Mouse (Mus musculus) liver, embryonic 16.5 days (tissue): Measurements from ENCODE around the gene Hspb1. TPM values are rescaled to one million over a fixed set of nuclear protein-coding genes. Genes with fewer than 3 reads are reported as not detected.

Source experiments
- ATAC-seq: fragments of 200-750 bp; cut with Nextera tagmentation; 2 replicates; pipeline ENCODE4 v1.8.0; 2017; ENCODE audit warnings: low read depth, mild to moderate bottlenecking, moderate number of reproducible peaks, moderate library complexity
- H3K27ac ChIP-seq: fragments of 300-500 bp; sonication (generic); 2 replicates; pipeline ENCODE4 v1.5.1; 2014; ENCODE audit warnings: mild to moderate bottlenecking, low read length
- H3K27me3 ChIP-seq: fragments of 300-500 bp; sonication (generic); 2 replicates; pipeline ENCODE4 v1.6.1; 2014; ENCODE audit warnings: low read depth, low read length, mixed read lengths; ENCODE audit not compliant: control insufficient read depth, insufficient read depth
- H3K36me3 ChIP-seq: fragments of 300-500 bp; sonication (generic); 2 replicates; pipeline ENCODE4 v1.6.1; 2014; ENCODE audit warnings: mild to moderate bottlenecking; ENCODE audit not compliant: control insufficient read depth, insufficient read depth
- H3K4me1 ChIP-seq: fragments of 300-500 bp; sonication (generic); 2 replicates; pipeline ENCODE4 v1.6.1; 2014; ENCODE audit warnings: low read depth, low read length, mixed read lengths; ENCODE audit not compliant: control insufficient read depth
- H3K4me2 ChIP-seq: fragments of 300-500 bp; sonication (generic); 2 replicates; pipeline ENCODE4 v1.6.1; 2014; ENCODE audit warnings: low read depth, low read length, mixed read lengths
- H3K4me3 ChIP-seq: fragments of 300-500 bp; sonication (generic); 2 replicates; pipeline ENCODE4 v1.5.1; 2014; ENCODE audit warnings: low read depth, mild to moderate bottlenecking, low read length
- H3K9ac ChIP-seq: fragments of 300-500 bp; sonication (generic); 2 replicates; pipeline ENCODE4 v1.6.1; 2014; ENCODE audit warnings: low read depth, low read length
- H3K9me3 ChIP-seq: fragments of 300-500 bp; sonication (generic); replicated peaks from 2 replicates; pipeline ENCODE4 v1.6.1; 2016; ENCODE audit warnings: low read length; ENCODE audit not compliant: control insufficient read depth
- WGBS: fragments of 180-500 bp; shearing (Covaris S2); extraction: QIAGEN DNeasy Blood & Tissue Kit; methylation state at CpG from one replicate; pipeline ENCODE4 v1.1.7; 2014; ENCODE audit not compliant: insufficient replicate concordance; 5-methylcytosine and 5-hydroxymethylcytosine counted together
- polyA plus RNA-seq: library from polyadenylated mRNA; unstranded; fragments of >200 nt; fragmentation: Nextera tagmentation; extraction: Ambion mirVana; gene quantifications from 2 replicates; pipeline ENCODE4 v1.2.1, GENCODE M21; 2015

The Hspb1 gene
- polyA plus RNA-seq, 1 experiment from 2014 or later = 19.9 TPM

DNA sequence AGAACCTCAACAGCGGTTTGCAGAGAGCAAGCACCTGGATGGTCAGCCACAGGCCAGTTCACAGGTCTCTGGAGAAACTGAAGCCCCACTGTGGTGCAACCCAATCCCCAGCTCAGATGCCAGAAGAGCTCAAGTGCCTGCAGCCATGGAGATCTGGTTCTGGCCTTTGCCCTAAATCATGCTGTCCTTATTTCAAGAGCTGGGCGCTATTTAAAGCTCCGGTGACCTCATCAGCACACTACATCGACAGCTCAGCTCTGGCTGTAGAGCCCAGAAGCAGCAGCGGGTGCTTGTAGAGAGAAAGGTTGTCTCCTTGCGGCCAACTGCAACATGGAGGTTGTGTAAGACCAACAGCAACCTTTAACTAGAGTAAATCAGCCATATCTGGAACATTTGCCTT, 26.4 kb downstream of the Hspb1 start:
- Histone ChIP-seq H3K36me3 (peaks cover 17% of the 10 kb centered on the region), H3K27me3 (no peaks in the 10 kb centered on the region), H3K9ac (no peak overlapping the region), H3K4me3 (no peak overlapping the region), H3K27ac (peak overlapping the region; percentile 52), H3K9me3 (no peaks in the 10 kb centered on the region), H3K4me1 (peaks cover 14% of the 10 kb centered on the region), H3K4me2 (no peak overlapping the region)
- peak; percentile 63 for ATAC-seq
- WGBS = 66% methylated on average over 6 of the region's 6 CpGs

DNA sequence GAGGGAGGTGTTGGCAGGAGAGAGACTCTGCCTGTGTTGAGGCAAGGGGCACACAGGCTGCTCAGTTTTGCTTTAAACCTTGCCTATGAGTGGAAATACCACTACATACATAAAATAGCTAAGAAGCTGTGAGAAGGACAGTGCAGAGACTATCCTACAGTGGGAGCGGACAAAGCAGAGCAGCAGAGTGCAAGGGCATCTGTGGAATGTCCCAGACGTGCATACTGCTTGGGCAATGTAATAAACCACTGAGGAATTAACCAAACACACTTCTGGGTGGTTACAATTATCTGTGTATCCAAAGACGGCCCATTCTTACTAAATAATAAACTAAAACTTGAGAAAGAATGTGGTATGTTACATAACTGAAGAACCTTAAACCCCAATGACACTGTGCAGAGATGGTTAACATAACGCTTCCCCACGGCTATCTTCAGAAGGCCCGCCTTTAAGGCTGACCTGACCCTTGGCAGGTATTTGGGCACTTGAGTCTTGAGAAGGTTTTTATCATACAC, 28.4 kb downstream of the Hspb1 start:
- H3K36me3 ChIP-seq = peaks cover 13% of the 10 kb centered on the region

DNA sequence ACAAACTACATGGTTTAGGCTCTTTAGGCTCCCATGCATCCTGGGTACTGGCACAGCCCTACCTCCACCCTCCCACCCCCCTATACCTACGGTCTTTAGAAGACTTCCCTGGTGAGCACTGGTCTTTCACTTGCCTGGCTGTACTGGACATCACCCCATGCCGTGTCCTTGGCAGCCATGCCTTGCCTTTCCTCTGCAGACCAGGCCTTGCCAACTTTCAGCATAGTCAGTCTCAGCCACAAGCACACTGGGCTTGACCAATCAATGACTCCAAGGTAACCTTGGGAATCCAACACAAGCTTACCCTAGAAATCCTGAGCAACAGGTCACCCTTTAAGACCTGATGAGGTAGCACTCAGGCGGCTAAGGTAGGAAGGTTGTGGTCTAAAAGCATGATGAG, 28.9 kb downstream of the Hspb1 start:
- Histone ChIP-seq H3K4me3 (no peak overlapping the region), H3K9ac (no peak overlapping the region), H3K9me3 (no peaks in the 10 kb centered on the region), H3K36me3 (peaks cover 8% of the 10 kb centered on the region), H3K4me1 (peaks cover 11% of the 10 kb centered on the region), H3K4me2 (no peak overlapping the region), H3K27ac (no peak overlapping the region), H3K27me3 (no peaks in the 10 kb centered on the region)
- ATAC-seq = no peak
- WGBS = 81% methylated on average over 3 of the region's 3 CpGs

More for the DNA sequence above, 28.4 kb downstream of the Hspb1 start:
- no peak overlapping the region for H3K27ac ChIP-seq
- no peak overlapping the region for H3K9ac ChIP-seq
- 76% methylated on average over 6 of the region's 6 CpGs for WGBS
- no peak overlapping the region for H3K4me2 ChIP-seq
- H3K27me3 ChIP-seq = no peaks in the 10 kb centered on the region
- H3K4me1 ChIP-seq = peaks cover 11% of the 10 kb centered on the region
- no peak overlapping the region for H3K4me3 ChIP-seq
- ATAC-seq = no peak
- no peaks in the 10 kb centered on the region for H3K9me3 ChIP-seq

DNA sequence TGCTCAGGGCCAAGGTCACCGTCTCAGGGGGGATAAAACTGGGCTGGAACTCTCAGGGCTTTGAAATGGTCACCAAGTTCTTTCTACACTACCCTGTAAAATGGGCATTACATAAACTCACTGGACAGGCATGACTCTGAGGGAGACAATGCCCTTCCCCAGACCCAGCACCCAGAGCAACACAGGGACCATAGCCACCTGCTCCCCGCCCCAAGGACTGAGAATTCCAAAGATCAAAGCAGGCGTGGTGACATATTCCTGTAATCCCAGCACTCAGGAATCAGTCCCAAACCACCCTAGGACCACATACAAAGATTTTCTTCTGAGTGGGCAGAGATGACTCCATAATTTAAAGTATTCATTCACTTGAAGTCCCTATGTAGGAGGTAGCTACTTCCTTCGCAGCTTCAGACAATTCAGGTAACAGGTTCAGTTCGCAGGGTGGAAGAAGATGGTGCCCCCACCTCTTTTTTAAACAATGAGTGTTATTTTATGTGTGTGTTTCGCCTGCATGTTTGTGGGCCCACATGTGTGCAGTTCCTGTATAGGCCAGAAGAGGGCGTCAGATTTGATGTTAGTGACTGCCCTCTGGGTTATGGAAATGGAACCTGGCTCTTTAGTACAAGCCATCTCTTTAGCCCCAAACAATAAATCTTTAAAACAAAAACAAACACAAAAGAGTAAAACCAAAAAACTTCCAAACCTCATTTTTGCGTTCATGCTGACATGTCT, 29.8 kb downstream of the Hspb1 start:
- H3K36me3 ChIP-seq = peaks cover 16% of the 10 kb centered on the region
- H3K4me1 ChIP-seq = peaks cover 11% of the 10 kb centered on the region
- H3K4me2 ChIP-seq = no peak overlapping the region
- no peaks in the 10 kb centered on the region for H3K9me3 ChIP-seq
- 79% methylated on average over 8 of the region's 8 CpGs for WGBS
- no peak overlapping the region for H3K9ac ChIP-seq
- H3K4me3 ChIP-seq = no peak overlapping the region
- H3K27ac ChIP-seq = no peak overlapping the region
- no peak for ATAC-seq
- no peaks in the 10 kb centered on the region for H3K27me3 ChIP-seq

DNA sequence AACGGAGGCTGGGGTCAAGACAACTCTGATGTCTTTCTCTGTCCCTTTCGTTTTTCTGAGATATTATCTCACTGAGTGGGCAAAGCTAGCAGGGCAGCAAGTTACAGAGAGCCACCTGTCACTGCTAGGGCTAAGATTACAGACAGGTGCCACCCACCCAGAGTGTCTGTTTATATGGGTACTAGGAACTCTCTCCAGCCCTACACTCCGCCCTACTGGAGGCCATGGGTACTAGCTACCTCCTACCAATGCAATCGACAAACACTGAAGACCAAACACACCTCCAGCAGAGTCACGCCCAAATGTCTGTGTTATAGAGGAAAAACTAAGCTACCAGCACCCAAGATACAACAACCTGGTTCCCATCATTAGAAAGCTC, 30.3 kb downstream of the Hspb1 start:
- 75% methylated on average over 5 of the region's 5 CpGs for whole genome bisulfite sequencing

GRCm38 (mm10) chr5:135918593-135918992, 30.9 kb downstream of the Hspb1 start:
- peaks cover 19% of the 10 kb centered on the region for H3K36me3 ChIP-seq
- peaks cover 6% of the 10 kb centered on the region for H3K4me1 ChIP-seq
- H3K9ac ChIP-seq = no peak overlapping the region
- H3K4me2 ChIP-seq = no peak overlapping the region
- no peak overlapping the region for H3K4me3 ChIP-seq
- H3K27ac ChIP-seq = no peak overlapping the region
- WGBS = 88% methylated on average over 5 of the region's 5 CpGs
- no peaks in the 10 kb centered on the region for H3K27me3 ChIP-seq
- no peaks in the 10 kb centered on the region for H3K9me3 ChIP-seq
- no peak for ATAC-seq

More for the DNA sequence above, 30.3 kb downstream of the Hspb1 start:
- Histone ChIP-seq H3K9ac (no peak overlapping the region), H3K4me3 (no peak overlapping the region), H3K36me3 (peaks cover 19% of the 10 kb centered on the region), H3K27ac (no peak overlapping the region), H3K9me3 (no peaks in the 10 kb centered on the region), H3K27me3 (no peaks in the 10 kb centered on the region), H3K4me1 (peaks cover 11% of the 10 kb centered on the region), H3K4me2 (no peak overlapping the region)
- no peak for ATAC-seq

- Histone ChIP-seq H3K9me3 (no peaks in the 10 kb centered on the region), H3K27me3 (no peaks in the 10 kb centered on the region), H3K36me3 (peaks cover 19% of the 10 kb centered on the region), H3K9ac (no peak overlapping the region), H3K4me2 (no peak overlapping the region), H3K27ac (no peak overlapping the region), H3K4me3 (no peak overlapping the region), H3K4me1 (no peaks in the 10 kb centered on the region; the same call in none of the 2 replicates)
- no peak for ATAC-seq
- 68% methylated on average over 3 of the region's 3 CpGs for WGBS
Measured at GRCm38 (mm10) chr5:135919902-135920301, 32.2 kb downstream of the Hspb1 start.

DNA sequence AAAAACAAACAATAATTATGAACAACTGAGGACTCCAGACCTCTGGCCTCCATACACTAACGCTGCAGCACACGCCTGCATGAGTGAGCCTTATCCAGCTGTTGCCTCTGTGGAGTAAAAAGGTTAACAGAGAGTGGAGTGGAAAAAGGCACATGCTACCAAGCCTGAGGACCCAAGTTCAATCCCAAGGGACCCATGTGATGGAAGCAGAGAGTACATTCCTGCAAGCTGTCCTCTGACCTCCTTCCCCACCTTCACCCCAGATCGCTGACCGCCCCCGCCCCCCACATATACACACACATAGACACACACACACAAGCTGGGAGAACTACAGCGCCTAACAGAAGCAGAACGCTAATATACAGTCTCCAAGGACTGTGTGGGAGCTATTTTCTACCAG, 36.2 kb downstream of the Hspb1 start:
- Histone ChIP-seq H3K4me2 (no peak overlapping the region), H3K27me3 (no peaks in the 10 kb centered on the region), H3K9ac (no peak overlapping the region), H3K4me1 (no peaks in the 10 kb centered on the region), H3K36me3 (peaks cover 14% of the 10 kb centered on the region), H3K9me3 (no peaks in the 10 kb centered on the region), H3K27ac (no peak overlapping the region), H3K4me3 (no peak overlapping the region)
- WGBS = 84% methylated on average over 7 of the region's 7 CpGs
- no peak for ATAC-seq

DNA sequence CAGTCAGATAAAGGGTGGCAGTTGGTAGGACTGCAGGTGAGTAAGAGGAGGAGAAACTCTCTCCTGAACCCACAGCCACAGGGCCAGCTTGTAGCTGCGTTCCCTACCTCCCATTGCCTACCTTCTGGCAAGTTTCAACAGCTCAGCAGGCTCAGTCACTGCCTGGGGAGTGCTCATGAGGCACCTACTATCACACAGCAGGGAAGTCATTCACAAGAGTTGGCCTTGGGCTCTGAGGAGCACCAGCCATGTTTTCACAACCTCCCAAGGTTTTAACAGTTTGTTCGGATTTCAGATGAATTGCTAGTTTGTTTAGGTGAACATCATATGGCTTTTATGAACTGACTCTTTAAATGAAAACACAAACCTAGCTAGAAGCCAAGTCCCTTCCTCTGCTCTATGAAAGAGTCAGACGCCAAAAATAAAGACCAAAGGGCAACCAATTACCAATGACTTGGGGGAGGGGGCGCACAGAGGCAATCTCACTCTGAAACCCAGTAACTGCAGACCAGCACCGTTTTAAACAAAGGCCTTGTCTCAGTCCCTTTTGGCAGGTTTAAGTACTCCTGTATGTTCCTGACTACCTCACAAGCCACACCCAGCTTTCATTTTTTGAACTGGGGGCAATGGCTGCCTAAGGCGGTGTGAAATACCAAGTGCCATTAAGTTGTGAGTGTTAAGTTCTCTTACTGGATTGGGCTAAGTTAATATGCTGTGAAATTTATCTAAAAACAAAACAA, 42.1 kb downstream of the Hspb1 start:
- Histone ChIP-seq H3K9me3 (no peaks in the 10 kb centered on the region), H3K27ac (no peak overlapping the region), H3K4me3 (no peak overlapping the region), H3K9ac (no peak overlapping the region), H3K4me2 (no peak overlapping the region), H3K27me3 (no peaks in the 10 kb centered on the region), H3K36me3 (peaks cover 19% of the 10 kb centered on the region), H3K4me1 (peaks cover 12% of the 10 kb centered on the region)
- no peak for ATAC-seq
- 76% methylated on average over 6 of the region's 6 CpGs for whole genome bisulfite sequencing
